Mouse (Mus musculus): ENCODE measurements around the gene Isoc2a.
A peak's percentile ranks its signal among the peaks of the same experiment; 100 is the strongest.

Gene Isoc2a

DNA sequence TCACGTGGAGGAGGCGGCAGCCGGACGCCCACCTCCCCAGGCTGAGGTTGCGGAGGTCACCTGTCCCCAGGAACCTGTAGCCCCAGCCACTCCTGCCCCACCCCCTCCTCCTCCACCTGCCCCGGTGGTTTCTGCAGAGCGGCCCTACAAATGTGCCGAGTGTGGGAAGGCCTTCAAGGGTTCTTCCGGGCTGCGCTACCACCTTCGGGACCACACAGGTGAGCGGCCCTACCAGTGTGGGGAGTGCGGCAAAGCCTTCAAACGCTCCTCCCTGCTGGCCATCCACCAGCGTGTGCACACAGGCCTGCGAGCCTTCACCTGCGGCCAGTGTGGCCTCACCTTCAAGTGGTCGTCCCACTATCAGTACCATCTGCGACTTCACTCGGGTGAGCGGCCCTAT is 43.0 kb downstream of the Isoc2a start:
- no peak for DNase-seq

DNA sequence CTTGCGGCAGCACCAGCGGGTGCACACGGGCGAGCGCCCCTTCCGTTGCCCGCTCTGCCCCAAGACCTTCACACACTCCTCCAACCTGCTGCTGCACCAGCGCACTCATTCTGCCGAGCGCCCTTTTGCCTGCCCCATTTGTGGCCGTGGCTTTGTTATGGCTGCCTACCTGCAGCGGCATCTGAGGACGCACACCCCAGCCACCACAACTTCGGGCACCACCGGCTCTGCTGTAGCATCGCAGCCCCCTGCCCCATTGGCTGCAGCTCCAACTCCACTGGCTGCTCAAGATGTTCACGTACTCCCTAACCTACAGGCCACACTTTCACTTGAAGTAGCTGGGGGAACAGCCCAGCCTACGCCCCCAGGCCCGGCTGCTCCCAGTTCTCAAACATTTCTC is 43.5 kb downstream of the Isoc2a start:
- DNase-seq = no peak

DNA sequence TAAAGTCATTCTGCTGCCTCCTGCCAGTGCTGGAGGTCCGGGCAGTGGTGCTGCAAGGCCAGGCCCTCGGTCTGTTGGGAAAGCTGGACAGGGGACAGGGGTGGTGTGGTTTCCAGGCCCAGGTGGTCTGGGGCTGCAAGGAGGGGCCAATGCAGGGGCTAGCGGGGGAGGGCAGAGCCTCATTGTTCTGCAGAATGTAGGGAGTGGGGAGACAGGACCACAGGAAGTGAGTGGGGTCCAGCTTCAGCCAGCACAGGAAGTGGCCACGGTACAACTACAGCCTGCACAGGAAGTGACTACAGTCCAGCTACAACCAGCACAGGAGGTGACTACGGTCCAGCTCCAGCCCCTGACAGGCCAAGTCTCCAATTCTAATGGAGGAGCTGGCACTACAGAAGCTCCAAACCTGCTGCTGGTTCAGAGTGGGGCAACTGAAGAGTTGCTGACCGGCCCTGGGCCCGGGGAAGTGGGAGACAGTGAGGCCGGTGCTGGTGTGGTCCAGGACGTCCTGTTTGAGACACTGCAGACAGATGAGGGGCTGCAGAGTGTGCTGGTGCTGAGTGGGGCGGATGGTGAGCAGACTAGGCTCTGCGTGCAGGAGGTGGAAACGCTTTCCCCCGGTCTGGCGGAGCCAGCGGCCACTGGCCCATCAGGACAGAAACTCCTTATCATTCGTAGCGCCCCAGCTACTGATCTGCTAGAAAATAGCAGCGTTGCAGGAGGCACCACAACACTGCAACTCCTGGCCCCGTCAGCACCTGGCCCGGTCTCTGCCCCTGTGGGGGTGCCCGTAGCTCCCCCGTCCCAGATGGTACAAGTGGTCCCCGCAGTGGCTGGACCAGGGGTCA is 44.2 kb downstream of the Isoc2a start:
- no peak for DNase-seq

DNA sequence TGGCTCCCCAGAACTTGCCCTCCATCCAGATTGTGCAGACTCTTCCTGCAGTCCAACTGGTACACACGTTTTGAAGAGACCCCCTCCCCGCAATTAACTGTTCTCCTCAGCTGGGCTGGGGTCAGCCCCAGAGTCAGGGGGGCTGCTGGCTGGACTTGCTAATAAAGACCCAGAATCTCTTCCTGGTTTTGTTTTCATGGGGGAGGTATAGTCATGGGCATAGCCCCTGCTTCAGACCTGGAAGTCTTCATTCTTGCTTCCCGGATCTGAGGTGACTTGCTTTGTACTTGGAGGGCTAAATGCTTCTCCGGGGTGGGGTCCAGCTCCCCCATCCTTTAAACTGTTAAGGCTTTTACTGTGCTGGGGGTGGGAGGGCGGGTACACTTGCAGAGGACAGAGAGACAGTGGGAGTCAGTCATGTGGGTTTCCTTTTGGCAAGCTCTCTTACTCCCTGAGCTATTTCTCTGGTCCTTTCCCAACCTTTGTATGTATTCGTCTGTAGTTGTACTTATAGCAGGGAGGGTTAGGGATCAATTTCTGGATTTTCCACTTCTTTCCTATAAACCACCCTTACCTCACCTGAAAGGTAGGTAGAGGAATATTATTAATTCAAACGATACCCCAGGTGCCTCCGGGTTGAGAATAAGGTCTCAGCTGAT is 45.0 kb downstream of the Isoc2a start, which contains the start of gene Nat14:
Nat14 (plus strand) TSS at position 205 of the 659 bp plus-strand sequence.
- no peak for DNase-seq

DNA sequence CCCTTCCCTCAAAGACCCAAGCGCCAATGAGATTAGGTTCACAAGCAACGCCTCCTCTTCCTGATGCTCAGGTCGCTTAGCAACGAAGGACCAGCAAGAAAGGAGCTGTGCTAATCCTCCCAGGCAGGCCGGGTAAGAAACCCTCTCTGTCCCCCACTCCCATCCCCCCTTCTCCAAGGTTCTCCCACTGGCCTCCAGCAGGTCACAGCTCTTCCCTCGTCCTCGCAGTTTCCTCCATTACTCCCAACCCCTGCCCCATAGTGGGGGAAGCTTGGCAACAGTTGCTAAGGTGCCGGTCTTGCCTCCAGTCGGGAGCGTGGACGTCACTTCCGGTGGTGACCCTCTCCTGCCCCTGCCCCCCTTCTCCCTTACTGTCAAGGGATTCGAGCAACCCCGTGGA is 45.6 kb downstream of the Isoc2a start:
- DNase-seq = peak; percentile 74

DNA sequence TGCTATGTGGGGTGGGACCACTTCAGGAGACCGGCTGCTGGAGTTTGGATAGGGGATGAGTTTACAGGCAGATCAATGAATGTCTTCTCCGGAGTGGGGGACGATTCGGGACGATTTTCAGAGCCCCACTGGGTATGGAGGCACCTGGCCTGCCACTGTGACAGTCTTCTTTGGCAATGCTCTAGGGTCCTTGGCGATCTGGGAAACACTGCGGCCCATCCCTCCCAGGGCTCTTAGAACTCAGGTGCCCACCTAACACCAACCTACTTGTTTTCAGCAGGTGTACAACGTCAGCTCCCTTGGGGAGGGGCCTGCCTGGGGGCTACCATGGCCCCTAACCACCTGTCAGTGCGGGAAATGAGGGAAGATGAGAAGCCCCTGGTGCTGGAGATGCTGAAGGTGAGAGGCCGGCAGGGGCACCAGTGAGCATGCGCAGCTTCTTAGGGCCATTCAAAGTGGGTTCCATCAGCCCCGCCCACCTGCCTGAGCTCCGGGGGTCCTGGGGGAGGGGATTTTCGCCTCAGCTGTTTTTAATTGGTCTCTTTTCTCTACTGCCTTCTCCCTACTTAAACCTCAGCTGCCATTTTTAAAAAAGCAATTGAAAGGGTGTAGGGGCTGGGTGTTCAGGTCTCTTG is 46.1 kb downstream of the Isoc2a start:
- peak; percentile 42 for DNase-seq

DNA sequence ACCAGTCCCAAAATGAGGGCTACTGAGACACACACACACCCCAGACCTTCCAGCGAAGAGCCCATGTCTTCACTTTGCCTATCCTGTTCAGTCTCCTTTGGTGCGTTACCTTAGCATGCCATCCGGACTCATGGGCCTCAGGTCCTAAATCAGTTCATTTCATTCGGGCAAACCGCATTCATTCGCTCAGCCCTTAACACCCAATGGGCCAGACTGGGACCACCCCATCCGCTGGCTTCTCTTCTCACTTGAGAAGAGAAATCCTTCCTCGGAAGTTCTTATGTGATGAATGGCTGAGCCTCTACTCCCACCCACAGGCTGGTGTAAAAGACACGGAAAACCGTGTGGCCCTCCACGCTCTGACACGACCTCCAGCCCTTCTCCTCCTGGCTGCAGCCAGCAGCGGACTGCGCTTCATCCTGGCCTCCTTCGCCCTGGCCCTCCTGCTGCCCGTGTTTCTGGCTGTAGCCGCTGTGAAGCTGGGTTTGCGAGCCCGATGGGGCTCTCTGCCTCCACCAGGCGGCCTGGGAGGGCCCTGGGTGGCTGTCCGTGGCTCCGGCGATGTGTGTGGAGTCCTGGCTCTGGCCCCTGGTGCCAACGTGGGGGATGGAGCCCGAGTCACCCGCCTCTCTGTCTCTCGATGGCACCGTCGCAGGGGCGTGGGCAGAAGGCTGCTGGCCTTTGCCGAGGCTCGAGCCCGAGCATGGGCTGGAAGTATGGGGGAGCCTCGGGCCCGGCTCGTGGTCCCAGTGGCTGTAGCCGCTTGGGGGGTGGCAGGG is 46.8 kb downstream of the Isoc2a start:
- DNase-seq = peak; percentile 34

DNA sequence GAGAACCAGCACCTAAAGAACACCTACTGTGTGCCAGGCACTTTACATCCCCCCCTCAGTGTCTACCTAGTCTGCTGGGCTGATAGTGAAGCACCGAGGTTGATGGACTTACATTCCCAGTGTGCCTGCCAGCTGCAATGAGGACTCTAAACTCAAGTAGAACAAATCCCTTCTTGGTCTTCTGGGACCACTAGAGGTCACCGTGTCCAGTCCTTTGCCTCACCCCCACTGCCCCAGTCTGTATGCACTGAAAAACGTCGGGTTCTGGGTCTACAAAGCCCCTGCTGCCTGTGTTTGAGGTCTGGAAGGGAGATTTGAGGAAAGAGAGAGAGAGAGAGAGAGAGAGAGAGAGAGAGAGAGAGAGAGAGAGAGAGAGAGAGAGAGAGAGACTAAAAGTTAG is 47.5 kb downstream of the Isoc2a start:
- no peak for DNase-seq

DNA sequence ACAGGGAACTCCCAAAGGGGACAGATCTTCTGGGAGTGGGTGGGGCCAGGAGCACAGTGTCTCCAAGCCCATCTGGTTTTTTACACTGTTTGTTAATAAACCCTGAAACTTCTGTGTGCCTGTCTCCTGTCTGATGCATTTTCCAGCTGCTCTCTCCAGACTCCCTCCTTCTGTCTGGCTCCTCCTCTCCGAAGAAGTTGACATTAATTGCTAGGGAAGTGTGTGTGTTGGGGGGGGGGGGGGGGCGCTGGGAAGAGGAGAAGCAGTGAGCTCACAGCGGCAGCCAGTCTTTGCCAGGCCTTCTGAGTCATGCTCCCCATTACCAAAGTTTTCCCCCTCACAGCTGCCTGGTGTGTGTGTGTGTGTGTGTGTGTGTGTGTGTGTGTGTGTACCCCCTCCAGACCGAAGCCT is 47.9 kb downstream of the Isoc2a start:
- DNase-seq = no peak

DNA sequence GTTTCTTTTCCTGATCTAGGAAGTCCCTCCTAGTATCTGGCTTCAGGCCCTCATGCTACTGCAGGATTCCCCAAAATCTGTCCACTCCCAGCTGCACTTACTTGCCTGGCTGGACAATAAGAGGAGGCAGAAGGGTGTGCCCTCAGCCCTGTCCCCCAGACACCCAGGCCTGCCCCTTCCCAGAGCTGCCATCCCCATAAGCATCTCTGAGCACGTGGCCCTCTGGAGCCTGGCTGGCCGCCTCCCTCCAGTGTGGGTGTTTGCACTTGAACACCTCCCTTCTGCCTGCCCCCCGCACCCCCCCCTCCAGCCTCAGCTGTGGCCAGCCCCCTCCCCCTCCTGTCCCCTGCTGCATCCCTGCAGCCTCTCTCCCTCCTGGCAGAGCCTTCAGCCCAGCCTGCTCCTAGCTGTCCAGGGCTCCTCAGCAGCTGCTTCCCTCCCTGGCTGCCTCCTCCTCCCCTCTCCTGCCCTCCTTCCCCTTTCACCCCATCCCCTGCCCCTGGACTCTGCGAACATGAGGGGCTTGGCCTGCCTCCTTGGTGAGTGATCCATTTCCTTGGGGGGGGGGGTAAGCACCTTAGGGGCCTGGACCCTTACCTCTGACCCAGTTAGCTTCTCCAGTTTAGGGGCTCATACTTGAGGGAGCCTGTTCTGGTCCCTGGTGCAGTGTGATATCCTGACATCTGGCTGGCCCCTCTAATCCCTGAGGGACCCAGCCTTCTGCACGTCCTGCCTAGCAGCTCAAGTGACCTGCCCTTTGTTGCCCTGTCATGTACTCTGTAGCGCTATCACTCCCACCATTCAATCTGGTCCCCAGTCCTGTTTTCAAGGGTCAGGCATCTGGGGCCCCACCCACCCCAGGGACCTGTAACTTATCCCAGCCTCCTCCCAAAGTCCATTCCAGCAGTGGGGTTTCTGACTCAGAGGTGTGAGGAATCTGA is 48.8 kb downstream of the Isoc2a start, which contains the start of gene Ssc5d:
Ssc5d (plus strand) TSS at position 345 of the 941 bp plus-strand sequence.
- no peak for DNase-seq

DNA sequence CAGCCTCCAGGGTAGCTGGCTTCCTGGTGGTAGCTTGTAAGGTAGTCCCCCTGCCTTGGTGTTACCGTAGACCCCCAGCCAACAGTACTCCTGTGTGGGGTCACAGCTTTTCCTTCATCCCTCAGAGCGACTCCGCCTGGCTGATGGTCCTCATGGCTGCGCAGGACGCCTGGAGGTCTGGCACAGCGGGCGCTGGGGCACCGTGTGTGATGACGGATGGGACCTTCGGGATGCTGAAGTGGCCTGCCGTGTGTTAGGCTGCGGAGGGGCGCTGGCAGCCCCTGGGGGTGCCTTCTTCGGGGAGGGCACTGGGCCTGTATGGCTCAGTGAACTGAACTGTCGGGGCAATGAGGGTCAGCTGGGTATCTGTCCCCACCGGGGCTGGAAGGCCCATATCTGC is 49.9 kb downstream of the Isoc2a start:
- no peak for DNase-seq

DNA sequence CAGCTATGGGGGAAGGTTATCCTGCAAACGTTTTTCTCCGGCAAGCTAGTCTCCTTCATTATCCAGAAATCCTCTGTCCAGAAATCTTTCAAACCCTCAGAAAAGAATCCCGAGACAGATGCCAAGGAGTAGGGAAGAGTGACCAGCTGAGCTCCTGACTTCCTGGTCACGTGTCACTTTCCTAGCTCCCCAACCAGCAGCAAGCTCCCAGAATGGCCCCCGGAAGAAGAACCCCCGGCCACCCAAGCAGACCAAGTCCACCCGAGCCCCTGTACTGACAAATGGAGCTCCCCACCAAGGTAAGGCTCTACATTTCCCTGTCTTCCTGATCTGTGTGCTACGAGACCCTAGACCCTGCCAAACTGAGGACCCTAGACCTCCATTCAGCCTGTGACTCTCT is 50.8 kb downstream of the Isoc2a start:
- no peak for DNase-seq

DNA sequence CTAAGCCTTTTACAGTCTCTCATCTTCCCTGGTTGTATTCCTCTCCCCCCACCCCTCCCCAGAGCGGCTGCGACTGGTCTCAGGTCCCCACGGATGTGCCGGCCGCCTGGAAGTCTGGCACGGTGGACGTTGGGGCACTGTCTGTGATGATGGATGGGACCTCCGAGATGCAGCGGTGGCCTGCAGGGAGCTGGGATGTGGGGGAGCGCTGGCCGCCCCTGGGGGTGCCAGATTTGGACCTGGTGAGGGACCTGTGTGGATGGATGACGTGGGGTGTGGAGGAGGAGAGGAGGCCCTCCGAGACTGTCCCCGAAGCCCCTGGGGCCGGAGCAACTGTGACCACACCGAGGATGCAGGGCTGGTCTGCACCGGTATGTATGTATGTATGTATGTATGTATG is 51.4 kb downstream of the Isoc2a start:
- DNase-seq = no peak

DNA sequence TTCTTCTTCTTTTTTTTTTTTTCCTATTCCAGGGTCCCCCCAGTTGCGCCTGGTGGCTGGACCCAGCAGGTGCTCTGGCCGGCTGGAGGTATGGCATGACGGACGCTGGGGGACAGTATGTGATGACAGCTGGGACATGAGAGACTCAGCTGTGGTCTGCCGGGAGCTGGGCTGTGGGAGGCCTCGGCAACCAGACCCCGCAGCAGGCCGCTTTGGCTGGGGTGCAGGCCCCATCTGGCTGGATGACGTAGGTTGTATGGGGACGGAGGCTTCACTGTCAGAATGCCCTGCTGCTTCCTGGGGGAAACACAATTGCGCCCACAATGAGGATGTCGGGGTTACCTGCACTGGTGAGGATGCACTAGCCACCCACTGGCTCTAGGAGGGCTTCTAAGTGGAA is 56.1 kb downstream of the Isoc2a start:
- no peak for DNase-seq

DNA sequence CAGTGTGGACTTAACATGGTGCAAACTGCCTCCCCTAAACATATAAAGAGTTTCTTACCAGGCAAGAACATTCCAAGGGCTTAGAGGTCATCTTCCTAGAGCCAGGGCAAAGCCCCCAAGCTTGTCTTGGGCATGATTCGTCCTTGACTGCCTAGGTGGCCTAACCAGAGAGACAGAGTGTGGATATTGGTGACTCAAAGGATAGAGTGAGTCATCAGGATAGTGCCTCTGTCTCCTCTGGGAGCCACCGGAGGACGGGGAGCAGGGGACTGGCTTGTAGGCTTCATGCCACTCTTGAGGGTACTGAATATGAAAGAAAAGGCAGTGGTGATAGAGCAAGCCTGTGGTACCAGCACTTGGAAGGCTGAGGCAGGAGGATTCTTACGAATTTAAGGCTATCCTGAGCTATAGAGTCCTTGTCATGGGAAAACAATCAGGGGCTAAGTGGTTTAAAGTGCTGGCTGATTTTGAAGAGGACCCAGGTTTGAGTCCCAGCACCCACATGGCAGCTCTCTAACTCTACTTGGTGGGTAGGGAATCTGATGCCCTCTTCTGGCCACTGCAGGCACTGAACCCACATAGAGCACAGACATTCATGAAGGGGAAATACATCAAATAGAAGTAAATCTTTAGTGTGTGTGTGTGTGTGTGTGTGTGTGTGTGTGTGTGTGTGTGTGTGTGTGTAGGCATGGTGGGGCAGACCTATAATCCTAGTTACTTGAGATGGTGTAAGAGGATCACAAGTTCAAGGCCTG is 57.4 kb downstream of the Isoc2a start:
- DNase-seq = no peak

DNA sequence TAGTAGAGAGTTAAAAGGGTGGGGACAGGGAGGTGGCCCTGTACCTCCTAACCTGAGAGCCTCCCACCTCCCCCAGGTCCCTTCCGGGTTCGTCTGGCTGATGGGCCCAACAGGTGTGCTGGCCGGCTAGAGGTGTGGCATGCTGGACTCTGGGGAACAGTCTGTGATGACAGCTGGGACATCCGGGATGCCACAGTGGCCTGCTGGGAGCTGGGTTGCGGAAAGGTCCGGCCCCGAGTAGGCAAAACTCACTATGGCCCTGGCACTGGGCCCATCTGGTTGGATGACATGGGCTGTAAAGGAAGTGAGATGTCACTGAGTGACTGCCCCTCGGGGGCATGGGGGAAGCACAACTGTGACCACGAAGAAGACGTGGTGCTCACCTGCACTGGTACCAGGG is 59.9 kb downstream of the Isoc2a start:
- no peak for DNase-seq

DNA sequence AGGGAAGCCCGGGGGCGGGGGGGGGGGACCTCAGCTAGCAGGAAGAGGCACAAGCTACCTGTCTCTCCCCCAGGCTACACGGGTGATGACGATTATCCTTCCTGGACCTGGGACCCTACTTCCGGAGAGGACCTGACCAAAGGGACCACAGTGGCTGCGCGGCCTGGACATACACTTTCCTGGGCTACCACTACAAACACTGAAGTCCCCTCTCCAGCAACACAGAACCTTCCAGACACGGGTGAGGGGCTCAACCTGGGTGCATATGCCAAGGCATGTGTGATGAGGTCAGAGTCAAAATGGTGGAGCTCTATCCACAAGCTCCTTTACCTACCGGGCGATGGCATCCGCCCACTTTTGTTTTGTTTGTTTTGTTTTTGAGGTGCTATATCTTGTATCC is 60.4 kb downstream of the Isoc2a start:
- DNase-seq = no peak

DNA sequence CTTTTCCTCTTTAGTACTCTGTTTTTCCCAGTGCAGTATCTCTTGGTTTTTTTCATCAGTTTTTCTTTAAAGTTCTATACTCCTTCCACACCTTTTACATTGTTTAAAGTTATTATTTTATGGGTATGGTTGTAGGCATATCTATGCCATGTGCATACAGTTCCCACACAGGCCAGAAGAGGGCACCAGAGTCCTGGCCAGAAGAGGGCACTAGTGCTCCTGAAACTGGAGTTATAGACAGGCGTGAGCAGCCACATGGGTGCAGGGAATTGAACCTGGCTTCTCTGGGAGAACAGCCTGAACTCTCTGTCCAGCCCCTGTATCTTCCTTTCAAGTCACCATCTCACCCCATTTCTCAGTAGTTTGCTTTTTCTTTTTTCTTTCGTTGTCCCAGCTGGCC is 61.5 kb downstream of the Isoc2a start:
- DNase-seq = peak; percentile 80

DNA sequence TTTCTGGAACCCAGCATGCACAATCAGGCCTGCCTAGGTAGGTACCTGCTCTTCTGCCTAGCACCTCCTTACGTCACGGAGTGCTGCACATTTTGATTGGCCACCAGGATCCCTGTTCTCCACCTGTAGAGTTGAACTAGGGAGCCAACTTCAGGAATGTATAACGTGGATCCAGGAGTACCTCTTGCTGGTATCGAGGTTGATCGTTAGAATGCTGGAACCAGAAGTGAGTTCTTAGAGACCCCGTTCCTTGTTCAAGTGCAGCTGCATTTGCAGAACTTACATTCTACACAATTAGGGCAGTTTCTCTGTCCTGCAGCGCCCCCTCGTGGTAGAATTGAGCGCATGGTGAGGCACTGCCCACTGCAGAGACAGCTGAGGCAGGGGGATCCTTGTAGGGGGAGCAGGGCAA is 63.1 kb downstream of the Isoc2a start:
- peak; percentile 94 for DNase-seq

DNA sequence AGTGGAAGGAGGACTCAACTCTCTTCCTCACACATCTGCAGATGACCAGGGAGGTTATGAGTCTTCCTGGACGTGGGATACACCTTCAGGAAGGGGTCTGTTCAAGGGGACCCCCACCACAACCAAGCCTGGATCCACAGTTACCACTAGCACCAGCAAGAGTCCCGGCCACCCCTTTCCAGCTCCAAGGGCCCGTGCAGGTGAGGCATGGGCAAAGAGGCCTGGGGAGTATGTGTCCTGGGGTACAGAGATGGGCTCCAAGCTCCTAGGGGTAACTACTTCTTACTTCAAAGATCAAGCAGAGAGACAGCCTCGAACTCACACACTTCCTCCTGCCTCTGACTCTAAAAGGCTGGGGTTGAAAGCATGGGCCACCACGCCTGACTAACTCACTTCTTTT is 65.7 kb downstream of the Isoc2a start:
- no peak for DNase-seq

DNA sequence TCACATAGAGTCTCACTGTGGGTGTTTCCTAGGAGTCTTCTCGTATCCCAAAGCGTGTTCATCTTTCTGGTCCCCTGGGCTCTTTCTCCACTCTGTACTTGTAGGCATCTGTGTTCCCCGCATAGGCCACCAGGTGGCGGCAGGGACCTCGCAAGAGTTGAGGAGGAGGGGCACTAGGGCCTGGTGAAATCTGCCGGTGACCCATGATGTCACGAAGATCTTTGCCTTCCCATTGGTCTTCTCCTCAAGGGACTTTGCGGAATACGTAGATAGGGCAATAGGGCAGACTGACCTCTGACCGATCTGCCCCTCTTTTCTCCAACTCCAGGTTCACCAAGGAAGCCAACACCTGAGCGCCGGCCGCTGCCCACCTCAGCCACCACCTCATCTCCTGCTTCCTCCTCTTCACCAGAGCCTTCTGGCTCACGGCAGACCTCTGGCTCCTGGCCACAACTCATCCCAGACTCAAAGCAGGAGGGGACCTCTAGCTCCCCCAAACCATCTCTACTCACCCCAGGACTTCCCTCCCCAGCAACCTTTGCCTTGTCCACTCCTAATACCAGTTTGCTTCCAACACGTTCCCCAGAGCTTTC is 66.4 kb downstream of the Isoc2a start:
- DNase-seq = peak; percentile 98
